Mouse (Mus musculus) heart, postnatal 25 days (tissue): ENCODE results near the gene Tmem91. TPM values are rescaled to one million over a fixed set of nuclear protein-coding genes. Genes with fewer than 3 reads are reported as not detected.
A peak's percentile ranks its signal among the peaks of the same experiment; 100 is the strongest.

Experiments
- DNase-seq: peaks from one replicate; pipeline ENCODE4 v3.0.0; 2022; ENCODE audit warnings: low spot score
- intact Hi-C: fragments of 180-260 bp; cut with DNase I; formaldehyde crosslinking; loops from one replicate; pipeline ENCODE4 v1.15.1; 2025
- total RNA-seq, 2 experiments: library from RNA; stranded (reverse); gene quantifications; 2 replicates each; pipeline ENCODE4 v1.2.3; 2021

The Tmem91 gene
- total RNA-seq, 2 experiments from 2014 or later: not detected

- DNase-seq: no peak
- intact Hi-C loops: no loop called here
Observed at GRCm38 (mm10) chr7:25639754-25640153, 35.2 kb downstream of the Tmem91 start.

- DNase-seq: no peak
- intact Hi-C loops: no loop called here
Observed at GRCm38 (mm10) chr7:25637099-25637498, 37.9 kb downstream of the Tmem91 start.

GRCm38 (mm10) chr7:25636373-25636772, 38.6 kb downstream of the Tmem91 start:
- DNase-seq: no peak
- intact Hi-C loops: no loop called here

- intact Hi-C loops: no loop called here
- DNase-seq: no peak
Observed at GRCm38 (mm10) chr7:25632679-25633078, 42.3 kb downstream of the Tmem91 start.

GRCm38 (mm10) chr7:25628323-25628620, 46.7 kb downstream of the Tmem91 start:
- DNase-seq: no peak
- intact Hi-C loops: no loop called here

- intact Hi-C loops: no loop called here
- peak; percentile 71 for DNase-seq
Observed at GRCm38 (mm10) chr7:25627431-25628322, 47.3 kb downstream of the Tmem91 start.

GRCm38 (mm10) chr7:25626509-25627430, 48.2 kb downstream of the Tmem91 start, which contains the start of gene B3gnt8:
B3gnt8 (plus strand) TSS chr7:25626654.
- intact Hi-C loops: no loop called here
- peak; percentile 72 for DNase-seq

GRCm38 (mm10) chr7:25625594-25626250, 49.2 kb downstream of the Tmem91 start:
- no peak for DNase-seq
- intact Hi-C loops: no loop called here

GRCm38 (mm10) chr7:25624851-25625250, 50.1 kb downstream of the Tmem91 start:
- DNase-seq: peak; percentile 54
- intact Hi-C loops: loop anchor here (5.0 kb wide), 1 partner anchor 32 kb away; the partner anchor contains the start of genes Bckdha and Exosc5

- intact Hi-C loops: loop anchor here (5.0 kb wide), 1 partner anchor 33 kb away; the partner anchor contains the start of genes Bckdha and Exosc5
- DNase-seq: no peak
Observed at GRCm38 (mm10) chr7:25623857-25624370, 51.1 kb downstream of the Tmem91 start.

- no peak for DNase-seq
- intact Hi-C loops: loop anchor here (5.0 kb wide), 1 partner anchor 37 kb away; the partner anchor contains the start of genes Bckdha and Exosc5
Observed at GRCm38 (mm10) chr7:25620751-25621150, 54.2 kb downstream of the Tmem91 start.

GRCm38 (mm10) chr7:25620101-25620500, 54.9 kb downstream of the Tmem91 start:
- no peak for DNase-seq
- intact Hi-C loops: loop anchor here (5.0 kb wide), 1 partner anchor 37 kb away; the partner anchor contains the start of genes Bckdha and Exosc5

- no peak for DNase-seq
- intact Hi-C loops: no loop called here
Observed at GRCm38 (mm10) chr7:25619722-25619991, 55.3 kb downstream of the Tmem91 start.

Other genes starting within 250 kb of the Tmem91 start
- gene Ceacam1, start 197.6 kb downstream of the Tmem91 start, total RNA-seq: 10 to 100 TPM; 12.4 to 14.7 TPM
- gene Ceacam2, start 135.3 kb downstream of the Tmem91 start, total RNA-seq: 1 to 10 TPM; 2.2 to 2.4 TPM
- under 1 TPM in 1 of 2 experiments, not detected in 1; 0.29 TPM for gene Erich4, start 59.3 kb downstream of the Tmem91 start, total RNA-seq
- 10 to 100 TPM; 60.4 to 65.0 TPM for gene Dmac2, start 55.8 kb downstream of the Tmem91 start, total RNA-seq
- gene B3gnt8, start 48.5 kb downstream of the Tmem91 start, total RNA-seq: 1 to 10 TPM; 2.3 to 4.2 TPM
- gene Bckdha, start 16.2 kb downstream of the Tmem91 start, total RNA-seq: 100 to 1,000 TPM; 184 to 199 TPM
- gene Exosc5, start 16.0 kb downstream of the Tmem91 start, total RNA-seq: 10 to 100 TPM; 16.0 to 16.3 TPM
- 10 to 100 TPM in 1 of 2 experiments, 1 to 10 TPM in 1; 8.3 to 10.9 TPM for gene B9d2, start 5.6 kb upstream of the Tmem91 start, total RNA-seq
- gene Tgfb1, start 11.8 kb upstream of the Tmem91 start, total RNA-seq: 10 to 100 TPM; 23.8 to 24.5 TPM
- 10 to 100 TPM; 50.3 to 52.7 TPM for gene Ccdc97, start 43.9 kb upstream of the Tmem91 start, total RNA-seq
- gene Hnrnpul1, start 79.6 kb upstream of the Tmem91 start, total RNA-seq: 10 to 100 TPM; 77.8 TPM
- gene Axl, start 113.5 kb upstream of the Tmem91 start, total RNA-seq: 10 to 100 TPM; 78.6 to 99.4 TPM
- 1 to 10 TPM; 5.8 to 6.3 TPM for gene Cyp2s1, start 141.7 kb upstream of the Tmem91 start, total RNA-seq
- 1 to 10 TPM; 1.4 to 1.5 TPM for gene Cyp2b10, start 222.5 kb upstream of the Tmem91 start, total RNA-seq